In genomic region chr3:108185460-108186097, GRCm38 (mm10) we compare ENCODE assay signal across 8 mouse cellular contexts. TPM values are rescaled to one million over a fixed set of nuclear protein-coding genes. Genes with fewer than 3 reads are reported as not detected.
DNase-seq lines count a peak whose midpoint lies in the region; ATAC-seq lines count a peak whose summit lies in the region.

No protein-coding gene starts in this region.

- no peak overlapping the region for H3K27ac ChIP-seq in lung, embryonic 15.5 days
- H3K27ac ChIP-seq in embryonic facial prominence, embryonic 11.5 days (replicated peaks; ENCODE audit: low read depth, low read length): no peak overlapping the region
- no peak overlapping the region for H3K27ac ChIP-seq in intestine, embryonic 15.5 days
- H3K27ac ChIP-seq in neural tube, embryonic 14.5 days (ENCODE audit: low read depth, low read length): no peak overlapping the region

- H3K9ac ChIP-seq in lung, embryonic 15.5 days: peak overlapping the region; percentile 32
- H3K9ac ChIP-seq in embryonic facial prominence, embryonic 11.5 days (replicated peaks; ENCODE audit: low read length): peak overlapping the region; percentile 34; the same call in 1 of the 2 replicates
- H3K9ac ChIP-seq in intestine, embryonic 15.5 days: peak overlapping the region; percentile 71
- H3K9ac ChIP-seq in neural tube, embryonic 14.5 days (replicated peaks; ENCODE audit: low read depth, low read length): peak overlapping the region; percentile 85

- H3K4me2 ChIP-seq in lung, embryonic 15.5 days: peak overlapping the region; percentile 97
- H3K4me2 ChIP-seq in embryonic facial prominence, embryonic 11.5 days (ENCODE audit: low read depth, low read length): peak overlapping the region; percentile 96
- H3K4me2 ChIP-seq in intestine, embryonic 15.5 days (replicated peaks): peak overlapping the region; percentile 94
- H3K4me2 ChIP-seq in neural tube, embryonic 14.5 days (ENCODE audit: low read depth, low read length): peak overlapping the region; percentile 83

- H3K4me1 ChIP-seq in lung, embryonic 15.5 days: peaks cover 26% of the 10 kb centered on the region
- H3K4me1 ChIP-seq in embryonic facial prominence, embryonic 11.5 days (ENCODE audit: control insufficient read depth, insufficient read depth, low read length): peaks cover 4% of the 10 kb centered on the region; the same call in 1 of the 2 replicates
- H3K4me1 ChIP-seq in intestine, embryonic 15.5 days (replicated peaks): peaks cover 17% of the 10 kb centered on the region; the same call in 1 of the 2 replicates
- H3K4me1 ChIP-seq in neural tube, embryonic 14.5 days (ENCODE audit: control insufficient read depth, insufficient read depth, low read length): peaks cover 17% of the 10 kb centered on the region

- H3K36me3 ChIP-seq in lung, embryonic 15.5 days: no peaks in the 10 kb centered on the region
- no peaks in the 10 kb centered on the region for H3K36me3 ChIP-seq in embryonic facial prominence, embryonic 11.5 days (replicated peaks; ENCODE audit: control insufficient read depth, insufficient read depth, low read depth, low read length)
- no peaks in the 10 kb centered on the region for H3K36me3 ChIP-seq in intestine, embryonic 15.5 days
- no peaks in the 10 kb centered on the region for H3K36me3 ChIP-seq in neural tube, embryonic 14.5 days (ENCODE audit: control insufficient read depth, insufficient read depth, low read length)

- ATAC-seq in lung, embryonic 15.5 days (ENCODE audit: borderline replicate concordance, extremely low read depth, low FRiP score, low TSS enrichment): no peak
- no peak for ATAC-seq in embryonic facial prominence, embryonic 11.5 days (replicated peaks; ENCODE audit: insufficient number of reproducible peaks, low FRiP score, low TSS enrichment, low read depth)
- 0 out of 2 replicates have a peak, but pooled peaks have one; percentile 50 for ATAC-seq in intestine, embryonic 15.5 days
- ATAC-seq in neural tube, embryonic 14.5 days (ENCODE audit: low read depth): no peak

- no peak for DNase-seq in lung, postnatal 10 days
- DNase-seq in embryonic facial prominence, embryonic 11.5 days (ENCODE audit: low spot score): no peak
- DNase-seq in spleen, postnatal 4 days (ENCODE audit: low spot score in 2 of 2): no peak
- DNase-seq in layer of hippocampus, postnatal 25 days (ENCODE audit: extremely low spot score in 1 of 2, low spot score in 1 of 2): no peak
- DNase-seq in urinary bladder, adult 18-20 months (ENCODE audit: low spot score in 2 of 2): no peak

- H3K4me3 ChIP-seq in lung, embryonic 15.5 days: peak overlapping the region; percentile 66
- H3K4me3 ChIP-seq in embryonic facial prominence, embryonic 11.5 days (ENCODE audit: low read depth, low read length): peak overlapping the region; percentile 69
- H3K4me3 ChIP-seq in intestine, embryonic 15.5 days (replicated peaks): peak overlapping the region; percentile 71
- H3K4me3 ChIP-seq in neural tube, embryonic 14.5 days (ENCODE audit: low read depth, low read length): peak overlapping the region; percentile 70

- WGBS in lung, embryonic 15.5 days: 5% methylated on average over 16 of the region's 16 CpGs
- WGBS in embryonic facial prominence, embryonic 11.5 days: 4% methylated on average over 16 of the region's 16 CpGs
- 2% methylated on average over 16 of the region's 16 CpGs for WGBS in intestine, embryonic 15.5 days
- 4% methylated on average over 16 of the region's 16 CpGs for WGBS in neural tube, embryonic 14.5 days

- no peaks in the 10 kb centered on the region for H3K9me3 ChIP-seq in lung, embryonic 15.5 days
- H3K9me3 ChIP-seq in embryonic facial prominence, embryonic 11.5 days (replicated peaks; ENCODE audit: control insufficient read depth, low read length): no peaks in the 10 kb centered on the region
- H3K9me3 ChIP-seq in intestine, embryonic 15.5 days: no peaks in the 10 kb centered on the region
- H3K9me3 ChIP-seq in neural tube, embryonic 14.5 days (ENCODE audit: control insufficient read depth, low read length): no peaks in the 10 kb centered on the region

- H3K27me3 ChIP-seq in lung, embryonic 15.5 days: peaks cover 14% of the 10 kb centered on the region
- peaks cover 6% of the 10 kb centered on the region; the same call in 1 of the 2 replicates for H3K27me3 ChIP-seq in embryonic facial prominence, embryonic 11.5 days (ENCODE audit: control insufficient read depth, insufficient read depth, low read length)
- H3K27me3 ChIP-seq in intestine, embryonic 15.5 days (replicated peaks): no peaks in the 10 kb centered on the region
- H3K27me3 ChIP-seq in neural tube, embryonic 14.5 days (ENCODE audit: control insufficient read depth, insufficient read depth, low read length): 0 out of 2 replicates have a peak, but pooled peaks cover 3% of the 10 kb centered on the region

RNA-seq across cellular contexts. Expression of gene Amigo1, which starts 0.6 kb away (rescaled TPM):
- polyA plus RNA-seq in lung, embryonic 15.5 days (2015; fragmentation: Nextera tagmentation; extraction: Ambion mirVana): 2.0 and 3.0 TPM in 2 replicates
- polyA plus RNA-seq in embryonic facial prominence, embryonic 11.5 days (2014; fragmentation: Nextera tagmentation; extraction: Ambion mirVana): 2.8 and 3.1 TPM in 2 replicates
- 3.9 and 4.4 TPM in 2 replicates for polyA plus RNA-seq in intestine, embryonic 15.5 days (2015; fragmentation: Nextera tagmentation; extraction: Ambion mirVana)
- 11.2 TPM in 2 replicates for polyA plus RNA-seq in neural tube, embryonic 14.5 days (2014; fragmentation: Nextera tagmentation; extraction: Ambion mirVana)
- 10 to 100 TPM; 66.8 to 67.7 TPM for total RNA-seq in layer of hippocampus, postnatal 25 days (2021)

RNA-seq across cellular contexts. Expression of gene Cyb561d1, which starts 15.4 kb away (rescaled TPM):
- polyA plus RNA-seq in lung, embryonic 15.5 days (2015; fragmentation: Nextera tagmentation; extraction: Ambion mirVana): 2.6 and 3.4 TPM in 2 replicates
- 1.4 and 1.6 TPM in 2 replicates for polyA plus RNA-seq in embryonic facial prominence, embryonic 11.5 days (2014; fragmentation: Nextera tagmentation; extraction: Ambion mirVana)
- 3.6 and 3.8 TPM in 2 replicates for polyA plus RNA-seq in intestine, embryonic 15.5 days (2015; fragmentation: Nextera tagmentation; extraction: Ambion mirVana)
- polyA plus RNA-seq in neural tube, embryonic 14.5 days (2014; fragmentation: Nextera tagmentation; extraction: Ambion mirVana): 2.0 and 2.3 TPM in 2 replicates
- 10 to 100 TPM; 14.3 to 17.1 TPM for total RNA-seq in layer of hippocampus, postnatal 25 days (2021)

RNA-seq across cellular contexts. Expression of gene Atxn7l2, which starts 25.2 kb away (rescaled TPM):
- polyA plus RNA-seq in lung, embryonic 15.5 days (2015; fragmentation: Nextera tagmentation; extraction: Ambion mirVana): 14.5 TPM in 2 replicates
- polyA plus RNA-seq in embryonic facial prominence, embryonic 11.5 days (2014; fragmentation: Nextera tagmentation; extraction: Ambion mirVana): 17.6 and 19.0 TPM in 2 replicates
- polyA plus RNA-seq in intestine, embryonic 15.5 days (2015; fragmentation: Nextera tagmentation; extraction: Ambion mirVana): 10.9 and 11.3 TPM in 2 replicates
- polyA plus RNA-seq in neural tube, embryonic 14.5 days (2014; fragmentation: Nextera tagmentation; extraction: Ambion mirVana): 22.0 and 24.0 TPM in 2 replicates
- 10 to 100 TPM; 19.5 to 31.1 TPM for total RNA-seq in layer of hippocampus, postnatal 25 days (2021)

RNA-seq across cellular contexts. Expression of gene Gpr61, which starts 30.9 kb away (rescaled TPM):
- 0.07 TPM in 1 of 2 replicates, not detected in the other for polyA plus RNA-seq in lung, embryonic 15.5 days (2015; fragmentation: Nextera tagmentation; extraction: Ambion mirVana)
- polyA plus RNA-seq in embryonic facial prominence, embryonic 11.5 days (2014; fragmentation: Nextera tagmentation; extraction: Ambion mirVana): 0.11 and 0.31 TPM in 2 replicates
- 0.15 and 0.21 TPM in 2 replicates for polyA plus RNA-seq in intestine, embryonic 15.5 days (2015; fragmentation: Nextera tagmentation; extraction: Ambion mirVana)
- 2.7 and 4.5 TPM in 2 replicates for polyA plus RNA-seq in neural tube, embryonic 14.5 days (2014; fragmentation: Nextera tagmentation; extraction: Ambion mirVana)
- total RNA-seq in layer of hippocampus, postnatal 25 days (2021): 10 to 100 TPM; 15.2 to 18.6 TPM

RNA-seq across cellular contexts. Expression of gene Gnai3, which starts 39.6 kb away (rescaled TPM):
- polyA plus RNA-seq in lung, embryonic 15.5 days (2015; fragmentation: Nextera tagmentation; extraction: Ambion mirVana): 162 and 165 TPM in 2 replicates
- polyA plus RNA-seq in embryonic facial prominence, embryonic 11.5 days (2014; fragmentation: Nextera tagmentation; extraction: Ambion mirVana): 229 and 242 TPM in 2 replicates
- polyA plus RNA-seq in intestine, embryonic 15.5 days (2015; fragmentation: Nextera tagmentation; extraction: Ambion mirVana): 165 and 183 TPM in 2 replicates
- 108 and 141 TPM in 2 replicates for polyA plus RNA-seq in neural tube, embryonic 14.5 days (2014; fragmentation: Nextera tagmentation; extraction: Ambion mirVana)
- 10 to 100 TPM; 31.6 to 31.9 TPM for total RNA-seq in layer of hippocampus, postnatal 25 days (2021)

Comparison
In these comparisons a context has a peak if more than half of its experiments do, and no peak if none do; other contexts are left out.
1. H3K9ac ChIP-seq: peak in every context shown above with its lines; median percentile 85 in neural tube, embryonic 14.5 days; 71 in intestine, embryonic 15.5 days; 34 in embryonic facial prominence, embryonic 11.5 days; 32 in lung, embryonic 15.5 days.